Mouse (Mus musculus) CD4-positive naive resting alpha-beta T cell, adult 57 days (primary cell): Measurements from ENCODE around the gene 2700049A03Rik. TPM values are rescaled to one million over a fixed set of nuclear protein-coding genes. Genes with fewer than 3 reads are reported as not detected.

ENCODE experiments used
- total RNA-seq: library from RNA; stranded (reverse); gene quantifications from one replicate; pipeline ENCODE4 v1.2.4, GENCODE M21; 2023

The 2700049A03Rik gene
- 16.7 TPM for total RNA-seq

DNA sequence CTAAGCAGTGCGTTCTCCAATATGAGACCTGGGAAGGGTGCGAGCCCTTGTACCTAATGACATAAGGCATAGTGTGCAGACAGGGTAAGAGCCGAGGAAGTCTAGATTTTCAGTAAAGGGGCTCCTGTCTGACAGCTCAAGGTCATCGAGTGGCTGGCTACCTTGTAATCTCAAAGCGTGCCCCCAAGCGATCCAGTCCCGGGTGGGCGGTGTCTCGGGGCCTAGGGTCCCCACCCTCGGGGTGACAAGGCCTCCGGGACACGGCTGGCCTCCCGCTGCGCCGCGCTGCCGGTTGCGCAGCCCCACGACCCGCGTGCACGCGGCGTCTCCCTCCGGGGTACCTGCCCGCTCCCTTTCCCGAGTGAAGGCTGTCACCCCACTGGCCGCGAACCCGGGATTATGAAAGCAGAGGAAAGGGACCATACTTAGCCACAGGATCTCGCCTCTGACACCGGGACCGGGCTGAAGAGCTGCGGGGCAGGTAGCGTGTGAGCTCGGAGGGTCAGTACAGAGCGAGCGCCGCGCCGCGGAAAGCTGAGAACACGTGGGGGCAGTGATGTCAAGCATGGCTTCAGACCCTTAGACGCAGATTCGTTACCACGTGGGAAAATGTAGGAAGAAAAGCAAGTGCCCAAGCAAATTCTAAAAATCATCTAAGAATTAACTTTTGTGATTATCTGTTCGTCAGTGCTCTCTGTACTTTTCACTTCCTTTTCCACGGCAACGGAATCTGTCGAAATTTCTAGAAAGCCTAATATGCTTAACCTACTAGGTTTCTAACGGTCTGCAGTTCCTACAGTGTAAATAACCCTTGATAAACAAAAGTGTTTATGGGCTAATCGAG, at the start of gene 2700049A03Rik, which contains the start of gene Timm9:
2700049A03Rik (plus strand) TSS at position 719 of the 844 bp plus-strand sequence.
Timm9 (minus strand) TSS at position 555 of the 844 bp plus-strand sequence.

DNA sequence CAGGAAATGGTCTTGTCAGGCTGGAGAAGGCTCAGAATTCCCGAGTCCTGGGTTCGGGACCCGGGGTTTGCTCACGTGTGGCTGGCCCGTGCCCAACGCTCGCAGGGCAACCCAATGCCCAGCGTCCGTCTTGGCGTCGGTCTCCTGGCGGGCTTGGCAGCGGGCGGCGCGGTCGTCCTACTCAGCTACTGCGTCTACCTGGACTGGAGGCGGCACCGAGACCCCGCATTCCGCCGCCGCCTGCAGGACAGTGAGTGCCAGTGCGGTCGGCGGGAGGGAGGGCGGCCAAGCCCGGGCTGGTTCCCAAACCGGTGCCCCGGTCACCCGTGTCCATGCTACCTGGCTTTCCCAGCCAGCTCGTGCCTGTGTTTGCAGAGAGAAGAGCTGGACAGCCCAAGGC, 25.3 kb upstream of the 2700049A03Rik start, which contains the start of gene Tomm20l:
Tomm20l (plus strand) TSS at position 98 of the 400 bp plus-strand sequence.

Other genes with a start within 250 kb of the 2700049A03Rik start
- gene Actr10, start 199.0 kb upstream of the 2700049A03Rik start, total RNA-seq = 140 TPM
- gene Psma3, start 162.2 kb upstream of the 2700049A03Rik start, total RNA-seq = 213 TPM
- 120 TPM for gene Arid4a, start 120.9 kb upstream of the 2700049A03Rik start, total RNA-seq
- gene Tomm20l, start 25.4 kb upstream of the 2700049A03Rik start, total RNA-seq = not detected
- 30.3 TPM for gene Timm9, start 164 bp upstream of the 2700049A03Rik start, total RNA-seq
- 1.2 TPM for gene Dact1, start 173.0 kb downstream of the 2700049A03Rik start, total RNA-seq